Mouse (Mus musculus) bone marrow, adult 2 months (tissue): ENCODE measurements around the gene Zfp655.

Experiments
- CTCF ChIP-seq: fragments of 200-500 bp; IDR thresholded peaks from 2 replicates; pipeline ENCODE4 v1.5.1; 2011; ENCODE audit warnings: low read length, control low read depth; ENCODE audit not compliant: control insufficient read depth, insufficient read depth
- POLR2A ChIP-seq: fragments of 200-500 bp; IDR thresholded peaks from 2 replicates; pipeline ENCODE4 v1.6.1; 2011; ENCODE audit warnings: low read depth, mild to moderate bottlenecking, control low read depth, low read length, borderline replicate concordance; ENCODE audit not compliant: control insufficient read depth

DNA sequence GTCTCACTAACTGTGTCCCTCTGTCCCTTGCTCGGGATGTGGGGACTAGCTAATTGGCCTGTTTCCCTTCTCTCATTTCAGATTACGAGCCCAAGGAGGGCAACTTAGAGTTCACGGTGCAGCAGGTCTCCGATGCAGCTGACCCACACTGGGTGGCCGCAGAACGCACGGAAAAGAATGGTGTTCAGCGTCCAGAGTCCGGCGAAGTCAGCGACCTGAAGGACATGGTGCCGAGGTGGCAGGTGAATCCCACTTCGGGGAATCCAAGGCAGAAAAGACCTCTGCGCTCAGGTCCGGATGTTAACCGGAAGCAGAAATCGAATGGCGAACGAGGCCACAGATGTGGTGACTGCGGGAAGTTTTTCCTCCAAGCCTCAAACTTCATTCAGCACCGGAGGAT, 13.3 kb upstream of the Zfp655 start:
- no peak for TF ChIP-seq CTCF
- no peak for TF ChIP-seq POLR2A
